Mouse (Mus musculus): ENCODE measurements at regions not wholly inside any gene's neighbourhood (a gene's known extent, or its start where the extent isn't known, plus 50 kb on each side); places are given as distances from the start of the nearest gene placed in this dataset.
A peak's percentile ranks its signal among the peaks of the same experiment; 100 is the strongest.

- no peak for DNase-seq (ENCODE audit: low spot score in 2 of 2)
Measured at GRCm38 (mm10) chr2:178710001-178710400, 279.7 kb downstream of the Cdh26 start.

- DNase-seq (ENCODE audit: low spot score in 2 of 2): no peak
Measured at GRCm38 (mm10) chr2:178711587-178712080, 281.3 kb downstream of the Cdh26 start.

- no peak for DNase-seq (ENCODE audit: low spot score in 2 of 2)
Measured at GRCm38 (mm10) chr2:178712391-178712892, 282.1 kb downstream of the Cdh26 start.

- no peak for DNase-seq (ENCODE audit: low spot score in 2 of 2)
Measured at GRCm38 (mm10) chr2:178715500-178716245, 285.3 kb downstream of the Cdh26 start.

- no peak for DNase-seq (ENCODE audit: low spot score in 2 of 2)
Measured at GRCm38 (mm10) chr2:178718048-178718447, 287.7 kb downstream of the Cdh26 start.

GRCm38 (mm10) chr2:178723455-178723854 lies 293.1 kb downstream of the Cdh26 start:
- no peak for DNase-seq (ENCODE audit: low spot score in 2 of 2)

- DNase-seq (ENCODE audit: low spot score in 2 of 2): no peak
Measured at GRCm38 (mm10) chr2:178724228-178724627, 293.9 kb downstream of the Cdh26 start.

- no peak for DNase-seq (ENCODE audit: low spot score in 2 of 2)
Measured at GRCm38 (mm10) chr2:178727930-178728793, 297.8 kb downstream of the Cdh26 start.

GRCm38 (mm10) chr2:178728794-178729120 lies 298.4 kb downstream of the Cdh26 start:
- DNase-seq (ENCODE audit: low spot score in 2 of 2): no peak

- DNase-seq (ENCODE audit: low spot score in 2 of 2): no peak
Measured at GRCm38 (mm10) chr2:178735099-178735498, 304.8 kb downstream of the Cdh26 start.

- DNase-seq (ENCODE audit: low spot score in 2 of 2): no peak
Measured at GRCm38 (mm10) chr2:178744617-178745016, 314.3 kb downstream of the Cdh26 start.

GRCm38 (mm10) chr2:178745296-178746015 lies 315.1 kb downstream of the Cdh26 start:
- no peak for DNase-seq (ENCODE audit: low spot score in 2 of 2)

- no peak for DNase-seq (ENCODE audit: low spot score in 2 of 2)
Measured at GRCm38 (mm10) chr2:178751247-178751646, 320.9 kb downstream of the Cdh26 start.

- peak; percentile 61 for DNase-seq (ENCODE audit: low spot score in 2 of 2)
Measured at GRCm38 (mm10) chr2:178758366-178758765, 328.0 kb downstream of the Cdh26 start.

- DNase-seq (ENCODE audit: low spot score in 2 of 2): no peak
Measured at GRCm38 (mm10) chr2:178768526-178768925, 338.2 kb downstream of the Cdh26 start.

GRCm38 (mm10) chr2:178769001-178769400 lies 338.7 kb downstream of the Cdh26 start:
- peak in 1 of 2 experiments; percentile 14 for DNase-seq (ENCODE audit: low spot score in 2 of 2)

GRCm38 (mm10) chr2:178771435-178771834 lies 341.1 kb downstream of the Cdh26 start:
- no peak for DNase-seq (ENCODE audit: low spot score in 2 of 2)

- DNase-seq (ENCODE audit: low spot score in 2 of 2): peak in 1 of 2 experiments; percentile 7
Measured at GRCm38 (mm10) chr2:178771881-178772280, 341.6 kb downstream of the Cdh26 start.

- peak in 1 of 2 experiments; percentile 4 for DNase-seq (ENCODE audit: low spot score in 2 of 2)
Measured at GRCm38 (mm10) chr2:178784822-178785589, 354.7 kb downstream of the Cdh26 start.

GRCm38 (mm10) chr2:178785843-178786242 lies 355.5 kb downstream of the Cdh26 start:
- DNase-seq (ENCODE audit: low spot score in 2 of 2): peak in 1 of 2 experiments; percentile 4
